Mouse (Mus musculus) natural killer cell, adult 2 months (primary cell): ENCODE measurements around the gene Man2a2.

Experiments used
- DNase-seq, 2 experiments: peaks; one replicate each; pipeline ENCODE4 v3.0.0; 2022; ENCODE audit warnings: low spot score in 2 of 2

Man2a2 gene

GRCm38 (mm10) chr7:80370649-80371040 is 530 bp downstream of the Man2a2 start:
- peak; percentile 62 to 78 for DNase-seq

GRCm38 (mm10) chr7:80369967-80370431 is 1.2 kb downstream of the Man2a2 start:
- DNase-seq = no peak

DNA sequence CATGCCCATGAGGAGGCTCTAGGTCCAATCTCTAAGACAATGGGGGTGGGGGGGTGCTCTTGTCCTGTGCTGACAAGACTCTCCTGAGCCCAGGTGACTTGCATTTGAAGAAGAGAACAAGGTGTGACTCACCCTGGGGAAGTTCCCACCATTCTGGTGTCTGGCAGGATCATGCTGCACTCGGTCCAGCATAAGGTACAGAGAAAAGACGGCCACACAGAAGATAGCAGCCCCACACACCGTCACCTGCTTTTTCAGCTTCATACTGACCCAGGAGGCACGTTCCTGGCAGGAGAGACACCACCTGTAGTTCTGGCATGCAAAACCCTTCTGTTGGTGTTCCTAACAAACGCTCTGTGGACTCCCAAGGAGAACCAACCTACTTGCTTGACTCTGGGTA is 1.7 kb downstream of the Man2a2 start:
- peak in 1 of 2 experiments; percentile 42 for DNase-seq

- DNase-seq = no peak
These were observed 2.3 kb downstream of the Man2a2 start for GRCm38 (mm10) chr7:80368635-80369421.

DNA sequence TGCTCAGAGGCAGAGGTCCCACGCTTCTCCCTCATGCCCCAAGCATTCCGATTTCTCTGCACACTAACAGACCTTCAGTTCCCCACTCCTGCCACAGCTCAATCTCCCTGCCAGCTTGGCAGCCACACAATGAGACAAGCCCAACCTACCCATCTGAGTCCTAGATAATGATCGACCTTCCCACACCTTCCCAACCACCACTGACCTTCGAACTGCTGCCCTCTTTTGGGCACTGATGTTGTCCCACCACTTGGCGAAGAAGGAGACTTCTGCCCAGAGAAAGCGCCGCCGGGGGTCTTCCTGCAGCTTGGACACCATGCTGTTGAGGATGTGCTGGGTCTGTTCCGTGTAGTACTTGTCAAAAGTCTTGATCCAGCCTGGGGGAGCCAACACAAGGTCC is 3.2 kb downstream of the Man2a2 start:
- DNase-seq = no peak

DNA sequence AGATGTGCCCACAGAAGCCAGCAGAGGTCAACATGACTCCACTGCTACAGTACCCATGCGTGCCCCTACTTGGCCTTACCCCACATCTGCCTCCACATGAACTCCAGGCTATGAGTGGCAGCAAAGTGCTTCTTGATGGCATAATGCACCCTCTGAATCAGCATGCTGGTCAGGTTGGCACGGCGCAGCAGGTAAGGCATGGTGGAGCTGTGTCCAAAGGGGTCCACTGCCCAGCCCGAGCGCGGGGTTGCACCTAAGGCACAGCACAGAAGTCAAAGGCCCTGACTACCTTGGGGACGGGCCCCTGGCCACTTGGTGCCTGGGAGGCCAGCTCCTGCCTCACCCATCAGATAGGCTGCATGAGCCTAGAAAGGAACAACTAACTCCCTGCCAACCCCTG is 3.9 kb downstream of the Man2a2 start:
- DNase-seq = no peak

DNA sequence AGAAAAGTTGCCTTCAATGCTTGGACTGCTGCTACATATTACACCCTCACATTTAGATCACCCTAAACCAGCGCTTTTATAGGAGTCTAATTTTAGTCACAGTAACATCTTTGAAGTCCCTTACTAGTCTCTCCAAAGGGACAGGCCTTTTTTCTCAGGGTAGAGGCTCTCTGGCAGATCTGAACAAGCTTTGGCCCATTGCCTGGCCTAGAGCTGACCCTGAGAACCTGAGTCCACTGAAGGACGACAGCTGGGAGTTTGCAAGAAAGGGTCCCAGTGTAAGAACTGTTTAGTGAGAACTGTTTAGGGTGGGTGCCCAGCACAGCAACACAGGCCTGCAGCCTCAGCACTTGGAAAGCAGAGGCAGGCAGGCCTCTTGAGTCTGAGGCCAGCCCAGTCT is 5.4 kb downstream of the Man2a2 start:
- DNase-seq = no peak

DNA sequence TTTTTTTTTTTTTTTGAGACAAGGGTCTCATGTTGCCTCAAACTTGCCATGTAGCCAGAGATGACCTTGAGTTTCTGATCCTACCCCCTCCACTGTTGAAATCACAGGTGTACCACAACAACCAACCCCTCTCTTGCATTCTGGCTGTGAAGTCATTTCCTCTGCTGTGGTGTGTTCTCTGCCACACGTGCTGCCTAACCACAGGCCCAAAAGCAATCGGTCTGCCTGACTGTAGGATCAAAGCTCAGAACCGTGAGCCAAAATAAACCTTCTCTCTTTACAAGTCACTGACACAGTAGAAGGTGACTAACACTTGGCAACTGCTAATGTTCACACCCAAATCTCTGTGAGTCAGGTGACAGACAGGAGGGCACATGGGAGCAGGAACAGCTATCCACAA is 10.7 kb downstream of the Man2a2 start:
- DNase-seq = no peak

- DNase-seq = no peak
These were observed 13.1 kb downstream of the Man2a2 start for GRCm38 (mm10) chr7:80358039-80358438.

- no peak for DNase-seq
These were observed 14.0 kb downstream of the Man2a2 start for GRCm38 (mm10) chr7:80357156-80357555.

- no peak for DNase-seq
These were observed 14.8 kb downstream of the Man2a2 start for GRCm38 (mm10) chr7:80356351-80356750.

GRCm38 (mm10) chr7:80352920-80353319 is 18.3 kb downstream of the Man2a2 start:
- no peak for DNase-seq

GRCm38 (mm10) chr7:80350808-80351207 is 20.4 kb downstream of the Man2a2 start:
- no peak for DNase-seq

GRCm38 (mm10) chr7:80347670-80348586 is 23.2 kb downstream of the Man2a2 start:
- no peak for DNase-seq

DNA sequence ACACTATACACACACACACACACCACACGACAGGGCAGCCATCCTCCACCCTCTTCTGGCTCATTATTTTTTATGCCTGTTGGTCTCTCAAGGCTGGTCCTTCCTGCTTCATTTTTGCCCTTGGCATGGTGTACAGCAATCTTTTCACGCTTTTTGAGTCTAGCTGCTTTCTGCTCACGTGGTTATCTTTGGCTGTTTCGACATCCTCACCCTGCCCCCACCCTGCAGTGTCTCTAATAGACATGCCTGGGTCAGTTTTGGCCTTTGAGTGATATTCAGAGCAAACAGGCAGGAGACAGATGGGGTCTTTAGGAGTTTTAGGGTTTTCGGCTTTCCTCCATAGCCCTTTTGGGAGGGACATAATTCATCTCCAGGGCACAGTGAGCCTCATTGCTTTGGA is 24.3 kb downstream of the Man2a2 start:
- DNase-seq = no peak

DNA sequence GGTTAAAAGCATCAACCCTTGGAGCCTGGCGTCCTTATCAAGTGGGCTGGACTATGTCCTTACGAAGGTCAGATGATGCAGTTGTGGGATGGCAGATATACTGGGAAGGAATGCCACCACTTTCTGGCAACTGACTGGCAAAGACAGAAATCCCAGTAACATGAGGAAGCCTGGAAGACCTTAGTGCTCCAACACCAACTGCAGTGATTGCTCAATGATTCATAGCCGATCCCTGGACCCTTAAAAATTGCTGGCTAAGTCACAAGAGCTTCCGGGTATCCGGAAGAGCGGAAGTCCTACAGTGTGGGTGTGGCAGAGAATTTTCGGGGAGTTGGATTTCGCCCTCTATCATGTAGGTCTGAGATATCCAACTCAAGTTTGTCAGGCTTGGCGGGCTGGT is 25.0 kb downstream of the Man2a2 start:
- no peak for DNase-seq

GRCm38 (mm10) chr7:80343270-80344018 is 27.7 kb downstream of the Man2a2 start:
- DNase-seq = no peak

DNA sequence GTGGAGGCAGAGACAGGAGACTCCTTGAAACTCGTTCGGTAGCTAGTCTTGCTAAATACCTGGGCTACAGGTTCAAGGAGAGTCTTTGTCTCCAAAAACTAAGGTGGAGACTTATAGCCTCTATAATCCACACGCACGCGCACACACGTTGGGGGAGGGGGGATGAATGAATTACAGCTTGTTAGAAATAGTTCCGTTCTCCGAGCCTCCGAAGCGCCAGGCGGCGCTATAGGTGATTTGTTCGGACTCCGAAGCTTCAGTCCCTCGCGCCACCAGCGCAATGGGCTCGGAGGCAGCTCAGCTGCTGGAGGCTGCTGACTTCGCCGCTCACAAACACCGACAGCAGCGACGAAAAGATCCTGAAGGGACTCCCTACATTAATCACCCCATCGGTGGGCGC is 28.3 kb downstream of the Man2a2 start, which contains the start of gene Hddc3:
TSS of gene Hddc3 (plus strand) at position 247 of the 400 bp plus-strand sequence.
- peak; percentile 89 to 94 for DNase-seq

GRCm38 (mm10) chr7:80341793-80342192 is 29.4 kb downstream of the Man2a2 start:
- DNase-seq = no peak

DNA sequence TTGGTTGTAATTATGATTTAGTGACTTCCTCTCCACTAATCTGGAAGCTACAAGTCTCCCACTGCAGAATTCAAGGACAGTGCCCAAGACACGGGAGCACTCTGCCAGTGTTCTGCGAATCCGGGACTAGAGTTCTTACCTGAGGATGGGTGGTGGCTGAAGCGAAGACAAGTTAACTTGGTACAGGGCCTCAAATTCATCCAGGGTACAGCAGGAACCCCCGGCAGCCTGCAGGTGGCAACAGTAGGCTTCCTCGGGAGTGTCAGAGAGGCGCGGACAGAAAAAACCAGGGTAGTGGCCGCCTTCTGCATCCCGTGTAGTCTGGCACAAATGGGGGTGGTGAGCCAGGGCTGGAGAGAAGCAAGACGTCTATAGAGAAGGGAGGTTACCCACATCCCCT is 30.4 kb downstream of the Man2a2 start, which contains the start of gene Unc45a:
TSS of gene Unc45a (minus strand) at position 213 of the 400 bp plus-strand sequence.
- peak; percentile 61 to 76 for DNase-seq

DNA sequence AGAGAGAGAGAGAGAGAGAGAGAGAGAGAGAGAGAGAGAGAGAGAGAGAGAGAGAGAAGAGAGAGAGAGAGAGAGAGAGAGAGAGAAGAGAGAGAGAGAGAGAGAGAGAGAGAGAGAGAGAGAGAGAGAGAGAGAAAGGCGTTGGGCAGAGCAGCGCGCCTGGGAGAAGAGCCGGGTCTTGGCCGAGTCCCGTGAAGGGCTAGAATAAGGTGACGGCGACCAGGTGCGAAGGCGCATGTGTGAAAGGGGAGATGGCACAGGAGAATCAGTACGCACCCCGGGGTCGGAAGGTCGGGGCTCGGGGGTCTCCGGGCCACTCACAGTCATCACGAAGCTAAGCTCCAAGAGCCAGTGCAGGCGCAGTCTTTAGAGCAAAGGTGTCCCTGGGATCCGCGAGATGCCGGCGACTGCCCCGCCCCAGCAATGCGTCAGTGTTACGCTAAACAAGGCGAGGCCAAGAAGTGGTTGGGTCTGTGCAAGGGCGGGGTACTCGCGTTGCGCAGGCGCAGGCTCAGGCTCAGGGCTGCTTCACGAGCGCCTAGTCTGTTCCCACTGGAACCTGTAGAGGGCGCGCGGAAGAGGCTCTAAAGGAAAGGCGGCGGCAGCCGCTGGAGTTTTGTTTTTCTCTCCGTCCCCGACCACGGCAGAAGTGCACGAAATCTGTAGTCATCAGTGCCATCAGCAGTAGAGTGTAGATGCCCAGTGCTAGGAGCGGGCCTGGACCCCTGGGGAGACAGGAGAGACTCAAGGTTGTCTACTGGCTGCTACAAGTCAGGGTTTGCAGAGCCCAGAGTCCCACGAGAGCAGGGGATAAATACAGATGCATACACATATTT is 31.2 kb downstream of the Man2a2 start:
- peak; percentile 96 to 97 for DNase-seq
